9 mouse cellular contexts compared by ENCODE assay signal in genomic region chr7:81074546-81074945, GRCm38 (mm10). TPM values are rescaled to one million over a fixed set of nuclear protein-coding genes. Genes with fewer than 3 reads are reported as not detected.
DNase-seq lines count a peak whose midpoint lies in the region; ATAC-seq lines count a peak whose summit lies in the region.
"Had no signal": no experiment of that assay in that cellular context is flagged by ENCODE, and none has a peak within 500 bp of the region (broad histone marks: within the 10 kb centered on the region; RNA-seq: fewer than 3 reads in every experiment).

No protein-coding gene starts in this region.

- peak; percentile 55; the same call in 1 of the 2 replicates for ATAC-seq in kidney, embryonic 14.5 days (ENCODE audit: low FRiP score, low TSS enrichment)
- ATAC-seq in intestine, embryonic 15.5 days: peak; percentile 78
- peak; percentile 23; the same call in 1 of the 2 replicates for ATAC-seq in stomach, embryonic 14.5 days (ENCODE audit: insufficient number of reproducible peaks, insufficient read depth, low FRiP score, low read depth)
- ATAC-seq in midbrain, embryonic 11.5 days (ENCODE audit: low FRiP score): no peak
- ATAC-seq: forebrain, embryonic 16.5 days had no signal

- H3K36me3 ChIP-seq in kidney, embryonic 14.5 days (ENCODE audit: control insufficient read depth, insufficient read depth, low read length): no peaks in the 10 kb centered on the region
- H3K36me3 ChIP-seq in intestine, embryonic 15.5 days: no peaks in the 10 kb centered on the region
- no peaks in the 10 kb centered on the region for H3K36me3 ChIP-seq in stomach, embryonic 14.5 days (ENCODE audit: control insufficient read depth, insufficient read depth, low read length)
- no peaks in the 10 kb centered on the region for H3K36me3 ChIP-seq in midbrain, embryonic 11.5 days (ENCODE audit: control insufficient read depth, insufficient read depth, low read length)

- no peak for DNase-seq in kidney, adult 8-10 months
- peak; percentile 34 for DNase-seq in T-cell, adult 2 months (ENCODE audit: low spot score)
- no peak for DNase-seq in natural killer cell, adult 2 months (ENCODE audit: low spot score in 2 of 2)
- no peak for DNase-seq in midbrain, embryonic 11.5 days (ENCODE audit: low spot score, missing footprints)
- DNase-seq in cerebellum, adult 18-20 months: no peak

- peaks cover 10% of the 10 kb centered on the region for H3K4me1 ChIP-seq in kidney, embryonic 14.5 days (ENCODE audit: control insufficient read depth, insufficient read depth, low read length)
- H3K4me1 ChIP-seq in intestine, embryonic 15.5 days (replicated peaks): peaks cover 27% of the 10 kb centered on the region
- H3K4me1 ChIP-seq in stomach, embryonic 14.5 days (ENCODE audit: control insufficient read depth, insufficient read depth, low read length): peaks cover 12% of the 10 kb centered on the region; the same call in 1 of the 2 replicates
- no peaks in the 10 kb centered on the region for H3K4me1 ChIP-seq in midbrain, embryonic 11.5 days (ENCODE audit: control insufficient read depth, insufficient read depth, low read length)

- H3K4me2 ChIP-seq in kidney, embryonic 14.5 days (replicated peaks; ENCODE audit: low read depth, low read length): no peak overlapping the region
- H3K4me2 ChIP-seq in intestine, embryonic 15.5 days (replicated peaks): no peak overlapping the region; the same call in 1 of the 2 replicates
- no peak overlapping the region for H3K4me2 ChIP-seq in stomach, embryonic 14.5 days (replicated peaks; ENCODE audit: low read depth, low read length)
- no peak overlapping the region for H3K4me2 ChIP-seq in midbrain, embryonic 11.5 days

- H3K27ac ChIP-seq in kidney, embryonic 14.5 days (ENCODE audit: low read depth, low read length): peak overlapping the region; percentile 20; the same call in 1 of the 2 replicates
- H3K27ac ChIP-seq in intestine, embryonic 15.5 days: peak overlapping the region; percentile 68
- H3K27ac ChIP-seq in stomach, embryonic 14.5 days (ENCODE audit: low read length): peak overlapping the region; percentile 72
- no peak overlapping the region for H3K27ac ChIP-seq in midbrain, embryonic 11.5 days (ENCODE audit: low read depth, low read length)

- 27% methylated on average over 9 of the region's 9 CpGs for WGBS in kidney, embryonic 14.5 days
- 26% methylated on average over 9 of the region's 9 CpGs for WGBS in intestine, embryonic 15.5 days
- WGBS in stomach, embryonic 14.5 days: 36% methylated on average over 9 of the region's 9 CpGs
- 64% methylated on average over 9 of the region's 9 CpGs for WGBS in midbrain, embryonic 11.5 days

- no peaks in the 10 kb centered on the region for H3K27me3 ChIP-seq in kidney, embryonic 14.5 days (ENCODE audit: control insufficient read depth, insufficient read depth, low read length)
- H3K27me3 ChIP-seq in intestine, embryonic 15.5 days (replicated peaks): no peaks in the 10 kb centered on the region
- no peaks in the 10 kb centered on the region for H3K27me3 ChIP-seq in stomach, embryonic 14.5 days (ENCODE audit: control insufficient read depth, insufficient read depth, low read length)
- no peaks in the 10 kb centered on the region for H3K27me3 ChIP-seq in midbrain, embryonic 11.5 days (ENCODE audit: control insufficient read depth, insufficient read depth, low read length)

- no peak overlapping the region for H3K9ac ChIP-seq in kidney, embryonic 14.5 days (ENCODE audit: low read depth, low read length)
- no peak overlapping the region for H3K9ac ChIP-seq in intestine, embryonic 15.5 days
- no peak overlapping the region for H3K9ac ChIP-seq in stomach, embryonic 14.5 days (replicated peaks; ENCODE audit: low read depth, low read length)
- H3K9ac ChIP-seq in midbrain, embryonic 11.5 days (ENCODE audit: low read length): no peak overlapping the region

- H3K9me3 ChIP-seq in kidney, embryonic 14.5 days (ENCODE audit: control insufficient read depth, low read length): no peaks in the 10 kb centered on the region
- H3K9me3 ChIP-seq in intestine, embryonic 15.5 days: no peaks in the 10 kb centered on the region
- no peaks in the 10 kb centered on the region for H3K9me3 ChIP-seq in stomach, embryonic 14.5 days (ENCODE audit: control insufficient read depth, low read depth, low read length)
- H3K9me3 ChIP-seq in midbrain, embryonic 11.5 days (ENCODE audit: control insufficient read depth, low read length): no peaks in the 10 kb centered on the region

- no peak overlapping the region for H3K4me3 ChIP-seq in kidney, embryonic 14.5 days (ENCODE audit: low read length)
- no peak overlapping the region for H3K4me3 ChIP-seq in intestine, embryonic 15.5 days (replicated peaks)
- H3K4me3 ChIP-seq in stomach, embryonic 14.5 days (ENCODE audit: low read depth, low read length): no peak overlapping the region
- H3K4me3 ChIP-seq in midbrain, embryonic 11.5 days (ENCODE audit: low read depth, low read length): no peak overlapping the region

RNA-seq across cellular contexts. Expression of gene Alpk3, which starts 17.1 kb away (rescaled TPM):
- polyA plus RNA-seq in kidney, embryonic 14.5 days (2014; fragmentation: Nextera tagmentation; extraction: Ambion mirVana): 0.13 and 0.34 TPM in 2 replicates
- polyA plus RNA-seq in intestine, embryonic 15.5 days (2015; fragmentation: Nextera tagmentation; extraction: Ambion mirVana): 4.0 and 5.2 TPM in 2 replicates
- polyA plus RNA-seq in stomach, embryonic 14.5 days (2014; fragmentation: Nextera tagmentation; extraction: Ambion mirVana): 0.55 and 0.59 TPM in 2 replicates
- polyA plus RNA-seq in midbrain, embryonic 11.5 days (2014; fragmentation: Nextera tagmentation; extraction: Ambion mirVana): 0.11 and 0.26 TPM in 2 replicates

RNA-seq across cellular contexts. Expression of gene Slc28a1, which starts 40.1 kb away (rescaled TPM):
- polyA plus RNA-seq in kidney, embryonic 14.5 days (2014; fragmentation: Nextera tagmentation; extraction: Ambion mirVana): 0.41 TPM in 1 of 2 replicates, not detected in the other
- 5.1 and 6.9 TPM in 2 replicates for polyA plus RNA-seq in intestine, embryonic 15.5 days (2015; fragmentation: Nextera tagmentation; extraction: Ambion mirVana)
- polyA plus RNA-seq in stomach, embryonic 14.5 days (2014; fragmentation: Nextera tagmentation; extraction: Ambion mirVana): not detected in 2 replicates
- 0.06 and 0.07 TPM in 2 replicates for polyA plus RNA-seq in midbrain, embryonic 11.5 days (2014; fragmentation: Nextera tagmentation; extraction: Ambion mirVana)
- polyA plus RNA-seq: forebrain, embryonic 16.5 days had no signal
